Comparison of ENCODE assay signal across 21 mouse cellular contexts in the genomic region with DNA sequence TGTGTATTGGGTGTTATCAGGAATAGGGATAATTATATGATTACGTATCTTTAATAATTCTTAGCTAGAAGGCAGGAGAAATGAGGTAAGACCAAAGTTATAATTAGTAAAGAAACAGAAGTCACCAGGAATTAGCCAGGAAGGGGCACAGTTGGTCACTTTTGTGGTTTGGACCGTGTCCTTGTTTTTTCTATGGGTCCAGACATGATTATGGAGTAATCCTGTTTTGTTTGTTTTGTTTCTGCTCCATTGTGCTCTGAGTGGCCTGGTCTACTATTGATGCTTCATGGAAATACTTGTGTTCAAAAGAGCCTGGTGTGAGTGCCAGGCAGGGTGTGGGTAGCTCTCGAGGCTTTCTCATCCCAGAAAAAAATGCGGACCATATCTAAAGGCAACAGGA.
"Had no signal": no experiment of that assay in that cellular context is flagged by ENCODE, and none has a peak within 500 bp of the region (broad histone marks: within the 10 kb centered on the region; RNA-seq: fewer than 3 reads in every experiment).

No protein-coding gene starts in this region.

- H3K36me3 ChIP-seq: heart, embryonic 12.5 days; hindbrain, embryonic 10.5 days; hindbrain, embryonic 12.5 days; intestine, embryonic 15.5 days; limb, embryonic 13.5 days; limb, embryonic 15.5 days; liver, embryonic 12.5 days had no signal

- H3K4me3 ChIP-seq: gastrocnemius, adult 2 months; heart, adult 2 months; heart, embryonic 12.5 days; hindbrain, embryonic 10.5 days; hindbrain, embryonic 12.5 days; intestine, embryonic 15.5 days; layer of hippocampus, adult 2 months; left cerebral cortex, adult 2 months; limb, embryonic 13.5 days; limb, embryonic 15.5 days; liver, embryonic 12.5 days had no signal

- DNase-seq: gastrocnemius, adult 2 months; gastrocnemius, postnatal 10 days; gastrocnemius, postnatal 25 days; heart, adult 2 months; heart, postnatal 10 days; heart, postnatal 4 days; kidney, adult 18-20 months; kidney, adult 8-10 months; kidney, postnatal 10 days; kidney, postnatal 25 days; kidney, postnatal 4 days; left cerebral cortex, postnatal 4 days had no signal

- H3K27me3 ChIP-seq: heart, embryonic 12.5 days; hindbrain, embryonic 12.5 days; intestine, embryonic 15.5 days; limb, embryonic 15.5 days had no signal
